Mouse (Mus musculus): Measurements from ENCODE around the gene Lrp2. TPM values are rescaled to one million over a fixed set of nuclear protein-coding genes. Genes with fewer than 3 reads are reported as not detected.

Lrp2 gene
- total and polyA plus RNA-seq, 3 experiments: 0.01 TPM; not detected in 2

GRCm38 (mm10) chr2:69562761-69563160, 23.1 kb downstream of the Lrp2 start:
- no peak for TF ChIP-seq CHD1 (IDR thresholded peaks at IDR 0.05; ENCODE audit: low read depth, low read length)
- no peak for TF ChIP-seq SIN3A (IDR thresholded peaks at IDR 0.05; ENCODE audit: low read length)
- TF ChIP-seq BHLHE40 (IDR thresholded peaks at IDR 0.05; ENCODE audit: borderline replicate concordance, low read depth, low read length): no peak
- no peak for TF ChIP-seq KAT2A (conservative IDR thresholded peaks at IDR 0.05; ENCODE audit: low read depth, low read length)
- TF ChIP-seq RAD21 (IDR thresholded peaks at IDR 0.05; ENCODE audit: low read depth, low read length): no peak
- no peak for TF ChIP-seq TAL1 (IDR thresholded peaks at IDR 0.05; ENCODE audit: low read length)
- no peak for TF ChIP-seq ZC3H11A (IDR thresholded peaks at IDR 0.05; ENCODE audit: low read depth, low read length)
- no peak for TF ChIP-seq MAZ (IDR thresholded peaks at IDR 0.05; ENCODE audit: low read depth, low read length)
- no peak for TF ChIP-seq ELF1 (IDR thresholded peaks at IDR 0.05; ENCODE audit: low read depth, low read length)
- TF ChIP-seq MAX (IDR thresholded peaks at IDR 0.05; ENCODE audit: low read length): no peak
- no peak for TF ChIP-seq MYC (IDR thresholded peaks at IDR 0.05; ENCODE audit: low read depth, low read length)
- Histone ChIP-seq H3K4me3 (ENCODE audit: control insufficient read depth in 1 of 2, insufficient read depth in 1 of 2, low read depth in 2 of 2, low read length in 2 of 2) (no peak overlapping the region), H3K79me2 (ENCODE audit: control insufficient read depth, insufficient read depth, low read length, poor library complexity) (no peaks in the 10 kb centered on the region), H3K36me3 (ENCODE audit: control insufficient read depth in 1 of 2, insufficient read depth in 2 of 2, low read length in 2 of 2) (no peaks in the 10 kb centered on the region), H3K9me3 (replicated peaks; ENCODE audit: insufficient read depth, low read length) (no peaks in the 10 kb centered on the region), H3K27ac (ENCODE audit: control insufficient read depth, low read depth, low read length) (no peak overlapping the region), H3K4me1 (ENCODE audit: control insufficient read depth in 1 of 2, insufficient read depth in 2 of 2, low read length in 2 of 2) (no peaks in the 10 kb centered on the region), H3K9ac (ENCODE audit: control insufficient read depth, low read depth, low read length, poor library complexity, severe bottlenecking) (no peak overlapping the region), H3K27me3 (ENCODE audit: control insufficient read depth in 1 of 2, insufficient read depth in 2 of 2, low read length in 2 of 2) (no peaks in the 10 kb centered on the region; a peak in 1 of 4 replicates)
- no peak for DNase-seq (ENCODE audit: low read depth, low spot score)

GRCm38 (mm10) chr2:69560221-69560620, 25.6 kb downstream of the Lrp2 start:
- Histone ChIP-seq H3K27me3 (ENCODE audit: control insufficient read depth in 1 of 2, insufficient read depth in 2 of 2, low read length in 2 of 2) (no peaks in the 10 kb centered on the region; a peak in 1 of 4 replicates), H3K79me2 (ENCODE audit: control insufficient read depth, insufficient read depth, low read length, poor library complexity) (no peaks in the 10 kb centered on the region), H3K27ac (ENCODE audit: control insufficient read depth, low read depth, low read length) (no peak overlapping the region), H3K4me3 (ENCODE audit: control insufficient read depth in 1 of 2, insufficient read depth in 1 of 2, low read depth in 2 of 2, low read length in 2 of 2) (no peak overlapping the region), H3K36me3 (ENCODE audit: control insufficient read depth in 1 of 2, insufficient read depth in 2 of 2, low read length in 2 of 2) (no peaks in the 10 kb centered on the region), H3K9ac (ENCODE audit: control insufficient read depth, low read depth, low read length, poor library complexity, severe bottlenecking) (no peak overlapping the region), H3K9me3 (replicated peaks; ENCODE audit: insufficient read depth, low read length) (no peaks in the 10 kb centered on the region), H3K4me1 (ENCODE audit: control insufficient read depth in 1 of 2, insufficient read depth in 2 of 2, low read length in 2 of 2) (no peaks in the 10 kb centered on the region)
- no peak for DNase-seq (ENCODE audit: low read depth, low spot score)
- TF ChIP-seq EP300 (IDR thresholded peaks at IDR 0.05; ENCODE audit: low read depth in 1 of 2, low read length in 2 of 2) (no peak), ELF1 (IDR thresholded peaks at IDR 0.05; ENCODE audit: low read depth, low read length) (no peak), CTCF (IDR thresholded peaks at IDR 0.05 in 2 of 3, conservative IDR thresholded peaks at IDR 0.05 in 1 of 3; ENCODE audit: control insufficient read depth in 1 of 3, insufficient read depth in 1 of 3, low read depth in 2 of 3, low read length in 3 of 3, poor library complexity in 1 of 3, severe bottlenecking in 1 of 3) (no peak), KAT2A (conservative IDR thresholded peaks at IDR 0.05; ENCODE audit: low read depth, low read length) (no peak), USF2 (IDR thresholded peaks at IDR 0.05; ENCODE audit: borderline replicate concordance in 1 of 2, insufficient read depth in 1 of 2, low read depth in 1 of 2, low read length in 2 of 2) (no peak), TBP (IDR thresholded peaks at IDR 0.05; ENCODE audit: low read depth, low read length) (no peak)

GRCm38 (mm10) chr2:69559380-69559779, 26.5 kb downstream of the Lrp2 start:
- no peak for DNase-seq (ENCODE audit: low read depth, low spot score)
- H3K27me3 ChIP-seq (ENCODE audit: control insufficient read depth in 1 of 2, insufficient read depth in 2 of 2, low read length in 2 of 2): no peaks in the 10 kb centered on the region
- no peaks in the 10 kb centered on the region for H3K36me3 ChIP-seq (ENCODE audit: control insufficient read depth in 1 of 2, insufficient read depth in 2 of 2, low read length in 2 of 2)
- H3K4me1 ChIP-seq (ENCODE audit: control insufficient read depth in 1 of 2, insufficient read depth in 2 of 2, low read length in 2 of 2): no peaks in the 10 kb centered on the region
- TF ChIP-seq NRF1 (IDR thresholded peaks at IDR 0.05; ENCODE audit: insufficient read depth, low read depth, low read length, poor library complexity, severe bottlenecking): no peak
- no peaks in the 10 kb centered on the region for H3K9me3 ChIP-seq (replicated peaks; ENCODE audit: insufficient read depth, low read length)
- H3K4me3 ChIP-seq (ENCODE audit: control insufficient read depth in 1 of 2, insufficient read depth in 1 of 2, low read depth in 2 of 2, low read length in 2 of 2): no peak overlapping the region
- no peak overlapping the region for H3K9ac ChIP-seq (ENCODE audit: control insufficient read depth, low read depth, low read length, poor library complexity, severe bottlenecking)
- H3K27ac ChIP-seq (ENCODE audit: control insufficient read depth, low read depth, low read length): no peak overlapping the region
- no peaks in the 10 kb centered on the region for H3K79me2 ChIP-seq (ENCODE audit: control insufficient read depth, insufficient read depth, low read length, poor library complexity)

Measured in MEL (cell line).